Mouse (Mus musculus): Measurements from ENCODE around the gene Apol11a. TPM values are rescaled to one million over a fixed set of nuclear protein-coding genes. Genes with fewer than 3 reads are reported as not detected.
"Not testable (repeated sequence)": the region's sequence is repeated elsewhere in the genome, so short reads cannot be mapped to it uniquely, and the experiment has no call there.

Gene Apol11a
- polyA plus RNA-seq (2017; shearing (Covaris generic)), result not detected

DNA sequence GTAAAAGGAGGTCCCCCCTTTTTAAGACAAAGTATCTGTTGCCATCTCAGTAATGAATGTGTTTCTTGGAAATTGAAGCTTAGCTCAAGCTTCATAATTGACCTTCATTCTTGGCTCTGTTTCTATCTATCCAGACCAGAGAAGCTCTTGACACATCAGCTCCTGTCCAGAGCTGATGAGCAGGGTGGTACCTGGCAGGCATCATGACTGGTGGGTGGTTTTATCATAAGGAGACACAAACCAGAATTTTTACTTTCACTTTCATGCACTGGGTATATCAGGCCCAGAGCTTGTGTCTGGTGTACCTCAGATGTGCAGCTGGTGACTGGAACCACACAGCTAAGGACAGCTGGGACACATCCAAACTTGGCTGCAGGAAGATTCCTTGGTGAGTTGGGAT lies at the start of gene Apol11a:
Gene Apol11a (plus strand): TSS at position 306 of the 400 bp plus-strand sequence.
- ATAC-seq, result not testable (repeated sequence)

DNA sequence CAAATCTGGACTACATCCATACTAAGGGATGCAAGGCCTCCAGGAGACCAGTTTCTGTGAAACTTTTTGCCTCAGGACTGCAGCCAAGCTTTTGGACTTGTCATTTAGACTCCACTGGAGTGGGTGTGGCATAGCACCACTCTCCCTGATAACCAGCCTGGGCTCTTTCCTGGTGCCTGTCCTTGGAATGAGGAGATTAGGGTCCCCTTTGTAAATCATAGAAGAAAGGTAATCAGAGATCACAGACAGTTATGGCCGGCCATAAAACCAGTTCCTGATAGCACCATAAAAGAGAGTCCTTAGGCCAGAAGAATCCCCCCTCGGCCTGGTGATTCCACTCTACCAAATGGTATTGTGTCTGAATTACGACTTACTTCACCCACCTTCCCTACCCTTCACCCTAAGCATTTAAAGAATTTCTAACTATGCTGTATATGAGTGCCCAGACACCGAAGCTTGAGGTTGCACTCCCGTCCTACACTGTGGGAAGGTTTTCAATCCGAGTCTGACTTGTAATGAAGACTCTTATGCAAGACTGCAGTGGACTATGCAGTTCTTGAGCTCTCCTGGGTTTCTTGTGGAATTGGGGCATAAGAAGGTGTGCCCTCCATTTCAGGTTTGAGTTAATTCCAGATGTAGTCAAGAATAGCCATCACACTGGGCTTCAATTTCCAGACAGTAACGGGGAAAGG lies 33.2 kb upstream of the Apol11a start:
- ATAC-seq, result not testable (repeated sequence)

DNA sequence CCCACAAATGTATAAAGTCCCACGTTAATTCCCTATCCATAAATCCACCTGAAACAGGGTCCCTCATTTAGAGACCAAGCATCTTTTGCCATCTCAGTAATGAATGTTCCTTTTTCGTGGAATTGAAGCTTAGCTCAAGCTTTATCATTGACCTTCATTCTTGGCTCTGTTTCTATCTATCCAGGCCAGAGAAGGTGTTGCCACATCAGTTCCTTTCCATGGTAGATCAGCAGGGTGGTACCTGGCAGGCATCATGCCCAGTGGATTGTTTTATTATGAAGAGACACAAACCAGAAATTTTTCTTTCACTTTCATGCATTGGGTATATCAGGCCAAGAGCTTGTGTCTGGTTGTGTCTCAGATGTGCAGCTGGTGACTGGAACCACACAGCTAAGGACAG lies 31.4 kb upstream of the Apol11a start, which contains the start of gene Apol10a:
Gene Apol10a (plus strand): TSS at position 355 of the 400 bp plus-strand sequence.
- ATAC-seq, result not testable (repeated sequence)

DNA sequence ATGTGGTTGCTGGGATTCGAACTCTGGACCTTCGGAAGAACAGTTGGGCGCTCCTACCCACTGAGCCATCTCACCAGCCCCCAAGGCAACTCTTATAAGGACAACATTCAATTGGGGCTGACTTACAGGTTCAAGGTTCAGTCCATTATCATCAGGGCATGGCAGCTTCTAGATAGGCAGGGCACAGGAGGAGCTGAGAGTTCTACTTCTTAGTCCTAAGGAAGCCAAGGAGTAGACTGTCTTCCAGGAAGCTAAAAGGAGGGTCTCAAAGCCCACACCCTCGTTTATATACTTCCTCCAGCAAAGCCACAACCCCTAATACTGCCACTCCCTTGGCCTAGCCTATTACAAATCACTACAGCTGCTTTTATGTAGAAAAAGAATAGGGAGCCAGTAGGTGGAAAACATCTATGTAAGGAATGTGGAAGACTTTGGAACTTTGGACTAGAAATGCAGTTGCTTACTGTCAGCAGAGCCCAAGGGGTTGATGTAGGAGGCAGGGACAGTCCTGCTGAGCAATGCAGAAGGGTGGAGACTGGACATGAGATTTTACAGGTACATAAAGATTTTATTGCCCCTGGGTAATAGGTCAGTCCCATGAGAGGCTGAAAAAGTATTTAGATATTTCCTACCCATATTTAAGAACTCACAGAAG lies 25.8 kb upstream of the Apol11a start:
- no peak for ATAC-seq

DNA sequence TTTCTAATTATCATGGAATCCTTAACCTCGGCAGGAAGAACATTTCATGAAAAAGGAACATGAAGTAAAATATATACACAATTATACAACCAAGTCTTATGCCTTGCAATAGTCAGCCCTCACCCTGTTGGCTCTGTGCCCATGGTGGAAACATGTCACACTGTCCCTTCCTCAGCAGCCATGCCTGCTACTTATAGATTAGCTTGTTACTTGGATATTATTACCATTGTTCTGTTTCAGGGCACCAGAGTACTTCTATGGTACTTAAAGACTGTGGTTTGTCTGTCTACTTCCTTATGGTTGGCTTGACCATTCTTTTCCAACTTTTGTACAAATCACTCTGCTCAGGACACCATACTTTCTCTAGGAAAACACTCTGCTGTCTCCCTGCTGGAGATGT lies 14.9 kb upstream of the Apol11a start:
- not testable (repeated sequence) for ATAC-seq

DNA sequence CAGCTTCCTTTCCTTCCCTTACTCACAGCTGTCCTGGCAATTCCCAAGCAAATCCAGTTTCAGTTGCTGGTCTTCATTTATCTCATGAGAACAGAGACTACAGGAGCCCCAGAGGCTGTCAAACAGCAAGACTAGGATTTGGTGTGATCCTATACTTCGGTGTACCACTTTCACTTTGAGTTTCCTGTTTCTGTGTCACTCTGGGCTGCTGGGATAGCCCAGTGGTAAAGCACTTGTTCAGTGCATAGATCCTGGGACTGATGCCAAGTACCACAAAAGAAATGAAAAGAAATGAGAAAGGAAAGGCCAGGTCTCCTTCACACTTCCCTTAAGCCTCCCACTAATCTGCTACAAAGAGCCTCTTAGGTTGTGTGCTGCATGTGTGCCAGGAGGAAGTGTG lies 13.4 kb upstream of the Apol11a start:
- not testable (repeated sequence) for ATAC-seq

DNA sequence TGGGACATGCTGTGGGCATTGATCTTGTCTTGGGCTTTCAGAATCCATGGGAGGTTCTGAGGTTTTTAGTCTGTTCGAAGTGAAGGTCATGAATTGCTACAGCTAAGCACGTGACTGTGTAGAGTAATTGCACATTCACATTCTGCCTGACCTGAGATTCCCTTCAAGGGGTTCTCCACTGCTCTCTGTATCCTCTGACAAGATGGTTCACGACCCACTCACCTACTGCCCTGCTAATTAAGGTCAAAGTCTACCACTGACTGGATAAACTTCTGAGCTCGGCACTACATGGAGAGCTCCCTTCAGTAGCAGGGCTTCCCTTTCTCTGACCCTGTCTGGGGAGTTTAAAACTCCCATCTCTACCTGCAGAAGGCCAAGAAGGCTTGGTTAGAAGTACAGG lies 12.5 kb downstream of the Apol11a start:
- not testable (repeated sequence) for ATAC-seq

DNA sequence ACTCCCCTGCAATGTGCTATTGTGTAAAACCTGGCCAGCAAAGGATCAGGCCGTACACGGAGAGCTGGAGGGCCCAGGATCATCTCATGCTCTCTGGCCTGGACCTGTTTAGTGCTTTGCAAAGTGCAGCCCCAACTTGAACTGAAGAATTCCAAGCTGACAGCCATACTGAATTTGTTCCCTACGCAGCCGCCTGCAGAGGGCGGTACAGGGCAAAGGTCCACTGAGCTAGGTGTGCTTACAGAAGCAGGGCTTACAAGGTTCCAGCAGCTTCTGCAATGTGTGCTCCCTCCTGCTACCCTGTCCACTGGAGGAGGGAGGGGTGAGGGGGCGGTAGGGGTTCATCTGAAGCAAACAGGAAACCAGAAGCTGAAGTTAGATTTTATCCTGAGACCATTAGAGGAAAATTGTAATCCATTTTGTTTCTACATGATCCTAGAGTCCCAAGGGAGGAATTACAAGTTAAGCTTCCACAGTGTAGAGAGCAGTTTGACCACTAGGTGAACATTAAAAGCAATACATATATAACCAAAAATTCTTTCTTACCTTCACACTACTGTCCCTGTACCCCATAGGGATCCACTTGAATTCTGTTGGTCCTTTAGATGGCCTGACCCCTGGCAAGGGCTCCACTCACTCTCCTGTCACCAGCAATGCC lies 15.2 kb downstream of the Apol11a start:
- ATAC-seq, result not testable (repeated sequence)

DNA sequence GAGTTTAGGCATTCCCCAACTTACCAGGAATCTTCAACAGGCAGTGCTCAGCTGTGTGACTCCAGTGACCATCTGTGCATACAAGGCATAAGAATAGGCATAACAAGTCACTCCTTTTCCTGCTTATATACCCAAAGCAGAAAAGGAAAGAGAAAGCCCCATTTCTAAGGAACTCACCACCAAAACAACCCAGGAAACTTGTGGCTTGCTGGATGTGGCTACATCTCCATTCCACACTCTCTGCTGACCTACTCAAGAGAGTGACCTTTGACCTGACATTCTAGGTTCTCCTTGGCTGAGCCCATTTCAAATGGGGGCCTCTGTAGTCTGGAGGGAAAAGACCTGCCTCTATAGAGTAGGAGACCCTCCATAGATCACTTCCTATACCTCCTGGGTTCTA lies 25.1 kb downstream of the Apol11a start, which contains the start of gene Apol7c:
Gene Apol7c (minus strand): TSS at position 101 of the 400 bp plus-strand sequence.
- ATAC-seq, result no peak

DNA sequence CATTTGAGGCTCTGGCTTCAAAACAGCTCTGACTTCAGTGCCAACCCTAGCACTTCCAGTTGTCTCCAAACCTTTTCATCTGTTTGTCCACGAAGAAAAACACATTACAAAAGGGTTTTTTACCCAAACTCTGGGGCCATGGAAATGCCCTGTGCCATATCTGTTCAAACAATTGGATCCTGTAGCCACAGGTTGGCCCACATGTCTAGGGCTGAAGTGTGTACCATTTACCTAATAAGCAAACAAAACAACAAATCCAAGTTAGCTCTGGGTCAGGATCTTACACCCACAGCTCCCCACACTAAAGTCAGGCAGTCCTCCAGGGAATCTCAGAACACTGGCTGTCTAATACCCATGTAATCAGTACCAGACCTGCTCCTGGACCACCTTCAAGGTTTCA lies 31.1 kb downstream of the Apol11a start:
- ATAC-seq, result not testable (repeated sequence)

DNA sequence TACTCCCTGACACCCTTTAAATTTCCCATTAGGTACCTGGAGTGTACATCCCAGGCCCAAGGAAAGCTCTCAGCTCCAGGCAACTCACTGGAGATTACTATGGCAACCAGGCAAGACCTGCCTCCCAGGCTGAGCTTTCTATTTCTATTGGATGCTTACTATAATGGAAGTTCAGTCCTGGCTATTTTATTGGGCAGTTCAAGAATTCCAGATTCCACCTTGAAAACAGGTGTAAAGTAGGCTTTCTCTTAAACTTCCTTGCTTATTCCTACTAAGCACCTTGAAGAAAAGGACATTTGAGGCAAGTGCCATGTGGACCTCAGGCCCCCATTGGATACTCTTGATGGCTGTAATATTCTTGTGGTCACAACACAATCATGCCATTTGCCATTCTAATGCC lies 53.7 kb downstream of the Apol11a start, which contains the start of gene 1700025B11Rik:
Gene 1700025B11Rik (minus strand): TSS at position 101 of the 400 bp plus-strand sequence.
- no peak for ATAC-seq

DNA sequence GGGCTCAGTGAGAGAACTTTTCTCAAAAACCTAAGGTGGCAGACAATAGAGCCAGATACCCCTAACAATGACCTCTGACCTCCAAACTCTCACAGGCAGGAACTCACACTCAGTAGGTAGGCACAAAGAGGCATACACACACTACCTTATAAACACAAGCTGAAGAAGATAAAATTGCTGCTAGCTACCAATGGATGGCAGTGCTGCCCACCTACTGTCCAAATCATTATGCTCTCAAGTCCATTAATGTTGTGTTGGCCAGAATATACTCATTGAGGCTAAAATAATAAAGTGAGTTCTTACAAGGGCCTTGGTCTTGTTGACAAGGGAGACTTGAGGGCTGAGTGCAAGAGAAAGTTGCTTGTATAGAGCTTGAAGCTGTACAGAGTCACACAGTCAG lies 55.1 kb downstream of the Apol11a start:
- ATAC-seq, result no peak

Other genes starting within 250 kb of the Apol11a start
- not detected for gene Rbfox2, start 201.3 kb upstream of the Apol11a start, polyA plus RNA-seq (2017; shearing (Covaris generic))
- gene Apol7a, start 109.2 kb upstream of the Apol11a start, polyA plus RNA-seq (2017; shearing (Covaris generic)), result not detected
- 10 to 100 TPM; 11.0 to 17.0 TPM for gene Apol9a, start 97.1 kb upstream of the Apol11a start, polyA plus RNA-seq (2017; shearing (Covaris generic))
- gene Apol7b, start 60.8 kb upstream of the Apol11a start, polyA plus RNA-seq (2017; shearing (Covaris generic)), result under 1 TPM; 0.54 to 0.65 TPM
- gene Apol10a, start 31.2 kb upstream of the Apol11a start, polyA plus RNA-seq (2017; shearing (Covaris generic)), result under 1 TPM in 1 of 2 experiments, not detected in 1; 0.22 TPM
- gene Apol7c, start 25.0 kb downstream of the Apol11a start, polyA plus RNA-seq (2017; shearing (Covaris generic)), result under 1 TPM in 1 of 2 experiments, not detected in 1; 0.59 TPM
- not detected for gene 1700025B11Rik, start 53.6 kb downstream of the Apol11a start, polyA plus RNA-seq (2017; shearing (Covaris generic))
- gene Apol10b, start 87.9 kb downstream of the Apol11a start, polyA plus RNA-seq (2017; shearing (Covaris generic)), result 10 to 100 TPM; 10.1 to 14.3 TPM
- gene Gm36245, start 91.0 kb downstream of the Apol11a start, polyA plus RNA-seq (2017; shearing (Covaris generic)), result not detected
- gene Apol11b, start 135.0 kb downstream of the Apol11a start, polyA plus RNA-seq (2017; shearing (Covaris generic)), result under 1 TPM; 0.27 to 0.49 TPM
- gene Apol7e, start 190.6 kb downstream of the Apol11a start, polyA plus RNA-seq (2017; shearing (Covaris generic)), result 10 to 100 TPM; 57.4 to 67.8 TPM
- 10 to 100 TPM; 50.3 to 80.6 TPM for gene Apol9b, start 220.8 kb downstream of the Apol11a start, polyA plus RNA-seq (2017; shearing (Covaris generic))
- not detected for gene Apol8, start 248.7 kb downstream of the Apol11a start, polyA plus RNA-seq (2017; shearing (Covaris generic))